Mouse (Mus musculus) MEL (cell line): ENCODE data around the gene Zpr1.

Experiments
- BHLHE40 ChIP-seq: IDR thresholded peaks from 2 replicates; pipeline ENCODE4 v1.6.1; 2012; ENCODE audit warnings: low read depth, mild to moderate bottlenecking, inconsistent platforms, low read length, improper control_type of control experiment, borderline replicate concordance
- CTCF ChIP-seq, 3 experiments: IDR thresholded peaks in 2 of 3; conservative IDR thresholded peaks in 1 of 3; 2 replicates each; pipeline ENCODE4 v1.5.1; 2011 to 2012; ENCODE audit warnings: low read length in 3 of 3, low read depth in 2 of 3, mild to moderate bottlenecking in 2 of 3, improper control_type of control experiment in 1 of 3, inconsistent platforms in 1 of 3, mixed read lengths in 1 of 3, moderate library complexity in 1 of 3; ENCODE audit not compliant: control insufficient read depth in 1 of 3, insufficient read depth in 1 of 3, poor library complexity in 1 of 3, severe bottlenecking in 1 of 3
- GATA1 ChIP-seq: IDR thresholded peaks from 2 replicates; pipeline ENCODE4 v1.6.1; 2011; ENCODE audit warnings: low read depth, low read length, improper control_type of control experiment
- JUND ChIP-seq: IDR thresholded peaks from 2 replicates; pipeline ENCODE4 v1.6.1; 2011; ENCODE audit warnings: low read depth, mild to moderate bottlenecking, improper control_type of control experiment, low read length
- KAT2A ChIP-seq: conservative IDR thresholded peaks from 2 replicates; pipeline ENCODE4 v1.6.1; 2012; ENCODE audit warnings: low read depth, low read length, improper control_type of control experiment, inconsistent platforms
- MAZ ChIP-seq: IDR thresholded peaks from 2 replicates; pipeline ENCODE4 v1.6.1; 2012; ENCODE audit warnings: low read depth, mild to moderate bottlenecking, inconsistent platforms, low read length, improper control_type of control experiment
- NRF1 ChIP-seq: IDR thresholded peaks from 2 replicates; pipeline ENCODE4 v1.6.1; 2014; ENCODE audit warnings: low read depth, mild to moderate bottlenecking, inconsistent platforms, low read length, improper control_type of control experiment, moderate library complexity; ENCODE audit not compliant: poor library complexity, insufficient read depth, severe bottlenecking
- POLR2A ChIP-seq, 2 experiments: IDR thresholded peaks; 2 replicates each; pipeline ENCODE4 v1.6.1; 2011 to 2012; ENCODE audit warnings: low read length in 2 of 2, mild to moderate bottlenecking in 2 of 2, control low read depth in 1 of 2, improper control_type of control experiment in 1 of 2, low read depth in 1 of 2, moderate library complexity in 1 of 2; ENCODE audit not compliant: control insufficient read depth in 1 of 2, insufficient read depth in 1 of 2, poor library complexity in 1 of 2
- POLR2AphosphoS2 ChIP-seq: IDR thresholded peaks from 2 replicates; pipeline ENCODE4 v1.6.1; 2011; ENCODE audit warnings: low read length, improper control_type of control experiment
- POLR2AphosphoS5 ChIP-seq: IDR thresholded peaks from 2 replicates; pipeline ENCODE4 v1.6.1; 2012; ENCODE audit warnings: low read depth, borderline replicate concordance, mild to moderate bottlenecking, inconsistent platforms, low read length, moderate library complexity, mixed read lengths
- ZC3H11A ChIP-seq: IDR thresholded peaks from 2 replicates; pipeline ENCODE4 v1.6.1; 2012; ENCODE audit warnings: low read depth, mild to moderate bottlenecking, inconsistent platforms, low read length, improper control_type of control experiment

DNA sequence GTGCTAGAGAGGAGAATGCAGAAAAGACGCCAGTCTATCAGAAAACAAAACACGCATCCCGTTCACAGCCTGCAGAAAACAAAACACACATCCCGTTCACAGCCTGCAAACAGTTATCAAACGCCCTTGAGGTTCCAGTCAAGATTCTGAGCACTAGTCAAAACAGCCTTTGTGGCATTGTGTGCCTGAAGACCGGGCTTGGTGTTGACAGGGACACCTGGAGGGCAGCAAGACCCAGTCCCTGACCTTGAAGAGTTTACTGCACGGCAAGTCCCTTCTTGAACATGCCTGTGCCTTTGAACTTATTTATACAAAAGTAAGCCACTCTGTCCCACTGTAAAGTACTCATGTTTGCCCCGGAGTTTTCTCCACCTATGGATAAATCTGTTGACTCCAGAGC lies 29.3 kb upstream of the Zpr1 start:
- TF ChIP-seq POLR2A (IDR thresholded peaks at IDR 0.05; ENCODE audit: control insufficient read depth in 1 of 2, insufficient read depth in 1 of 2, low read depth in 1 of 2, low read length in 2 of 2, poor library complexity in 1 of 2): no peak
- no peak for TF ChIP-seq NRF1
- TF ChIP-seq CTCF (IDR thresholded peaks at IDR 0.05 in 2 of 3, conservative IDR thresholded peaks at IDR 0.05 in 1 of 3; ENCODE audit: control insufficient read depth in 1 of 3, insufficient read depth in 1 of 3, low read depth in 2 of 3, low read length in 3 of 3, poor library complexity in 1 of 3, severe bottlenecking in 1 of 3): no peak
- TF ChIP-seq POLR2AphosphoS5: no peak
- TF ChIP-seq GATA1: no peak
- no peak for TF ChIP-seq KAT2A
- no peak for TF ChIP-seq ZC3H11A
- TF ChIP-seq MAZ: no peak
- no peak for TF ChIP-seq JUND
- no peak for TF ChIP-seq BHLHE40
- no peak for TF ChIP-seq POLR2AphosphoS2
